Mouse (Mus musculus) small intestine, adult 2 months (tissue): ENCODE data around the gene Cfl1. TPM values are rescaled to one million over a fixed set of nuclear protein-coding genes. Genes with fewer than 3 reads are reported as not detected.

Source experiments
- H3K27ac ChIP-seq: fragments of 200-500 bp; 2 replicates; pipeline ENCODE4 v1.5.1; 2012; ENCODE audit warnings: low read depth, low read length, control low read depth, inconsistent platforms; ENCODE audit not compliant: insufficient read depth
- H3K27me3 ChIP-seq: fragments of 200-500 bp; 2 replicates; pipeline ENCODE4 v1.6.1; 2012; ENCODE audit warnings: mild to moderate bottlenecking, moderate library complexity, low read length, inconsistent platforms; ENCODE audit not compliant: control insufficient read depth, insufficient read depth
- H3K36me3 ChIP-seq: fragments of 200-500 bp; 2 replicates; pipeline ENCODE4 v1.6.1; 2012; ENCODE audit warnings: mild to moderate bottlenecking, low read length, control low read depth, inconsistent platforms; ENCODE audit not compliant: control insufficient read depth, insufficient read depth
- H3K4me1 ChIP-seq: fragments of 200-500 bp; 2 replicates; pipeline ENCODE4 v1.6.1; 2012; ENCODE audit warnings: low read length, inconsistent platforms, mixed read lengths; ENCODE audit not compliant: control insufficient read depth, insufficient read depth, insufficient read length
- H3K4me3 ChIP-seq: fragments of 200-500 bp; 2 replicates; pipeline ENCODE4 v1.5.1; 2012; ENCODE audit warnings: low read depth, mild to moderate bottlenecking, control low read depth, inconsistent platforms, low read length, moderate library complexity
- CTCF ChIP-seq: fragments of 200-500 bp; IDR thresholded peaks from 2 replicates; pipeline ENCODE4 v1.5.1; 2012; ENCODE audit warnings: low read depth, mild to moderate bottlenecking, control low read depth, inconsistent platforms, low read length, moderate library complexity, mixed read lengths; ENCODE audit not compliant: insufficient replicate concordance, insufficient read length; ENCODE audit errors: extremely low read depth
- POLR2A ChIP-seq: fragments of 200-500 bp; IDR thresholded peaks from 2 replicates; pipeline ENCODE4 v1.6.1; 2012; ENCODE audit warnings: low read depth, mild to moderate bottlenecking, control low read depth, inconsistent platforms, low read length, moderate library complexity
- WGBS: fragments of 180-500 bp; shearing (Covaris S2); methylation state at CpG from one replicate; pipeline ENCODE4 v1.1.7; 2018; 5-methylcytosine and 5-hydroxymethylcytosine counted together
- polyA plus RNA-seq: library from polyadenylated mRNA; depleted of rRNA; stranded (reverse); fragments of >200 nt; gene quantifications from 2 replicates; pipeline ENCODE4 v1.2.3, GENCODE M21; 2012

Cfl1 gene
- polyA plus RNA-seq, 1 experiment: 703 TPM

DNA sequence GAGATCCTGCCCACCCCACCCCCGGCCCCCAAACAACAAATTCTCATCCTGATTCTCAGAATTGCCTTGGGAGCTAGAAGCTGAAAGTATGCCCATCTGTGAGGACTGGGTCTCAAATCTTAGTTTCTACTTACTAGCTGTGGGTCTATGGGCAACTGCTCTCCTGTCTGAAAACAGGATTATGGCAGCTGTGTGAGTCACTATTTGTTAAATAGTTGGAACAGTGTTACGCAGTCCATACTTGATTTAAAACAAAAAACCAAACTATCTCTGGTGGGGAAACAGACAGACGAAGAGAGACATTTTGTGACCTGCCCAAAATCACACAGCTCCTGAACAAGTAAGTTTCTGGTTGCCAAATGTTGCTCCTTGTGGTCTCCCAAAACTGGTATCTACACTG lies 40.6 kb upstream of the Cfl1 start:
- Histone ChIP-seq H3K4me1 (peaks cover 13% of the 10 kb centered on the region), H3K36me3 (no peaks in the 10 kb centered on the region), H3K4me3 (no peak overlapping the region), H3K27ac (no peak overlapping the region), H3K27me3 (peaks cover 17% of the 10 kb centered on the region)
- WGBS: 68% methylated on average over 3 of the region's 3 CpGs
- no peak for TF ChIP-seq POLR2A
- no peak for TF ChIP-seq CTCF

DNA sequence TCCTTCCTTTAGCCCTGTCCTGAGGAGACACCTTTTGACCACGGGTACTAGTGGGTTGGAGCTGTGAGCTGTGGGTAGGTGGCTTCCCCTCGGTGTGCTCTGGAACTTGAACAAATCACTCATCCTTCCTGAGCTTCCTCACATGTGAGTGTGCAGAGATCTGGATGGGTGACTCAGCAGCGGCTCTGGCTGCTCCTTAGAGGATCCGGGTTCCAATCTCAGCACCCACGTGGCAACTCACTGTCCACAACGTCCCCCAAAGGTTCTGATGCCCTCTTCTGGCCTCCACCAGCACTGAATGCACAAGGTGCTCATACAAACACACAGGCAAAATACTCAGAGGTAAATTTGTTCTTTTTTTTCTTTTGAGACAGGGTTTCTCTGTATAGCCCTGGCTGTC lies 38.5 kb upstream of the Cfl1 start:
- peaks cover 17% of the 10 kb centered on the region for H3K27me3 ChIP-seq
- H3K4me1 ChIP-seq: peaks cover 23% of the 10 kb centered on the region
- TF ChIP-seq CTCF: no peak
- TF ChIP-seq POLR2A: no peak
- 73% methylated on average over 6 of the region's 6 CpGs for WGBS
- no peak overlapping the region for H3K27ac ChIP-seq
- no peak overlapping the region for H3K4me3 ChIP-seq
- H3K36me3 ChIP-seq: no peaks in the 10 kb centered on the region

DNA sequence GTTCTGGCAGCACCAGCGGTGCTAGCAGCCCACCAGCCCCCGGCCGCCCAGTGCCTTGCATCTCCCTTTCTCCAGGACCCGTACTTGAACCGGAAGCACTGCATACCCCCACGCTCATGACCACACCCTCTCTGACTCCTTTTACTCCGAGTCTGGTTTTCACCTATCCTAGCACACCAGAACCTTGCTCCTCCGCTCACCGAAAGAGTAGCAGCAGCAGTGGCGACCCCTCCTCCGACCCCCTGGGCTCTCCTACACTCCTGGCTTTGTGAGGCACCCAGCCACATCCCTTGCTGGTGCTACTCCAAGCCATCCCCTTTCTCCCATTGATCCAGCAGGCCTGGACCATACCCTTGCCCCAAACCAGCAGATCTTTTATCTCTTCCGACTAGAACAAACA lies 35.2 kb upstream of the Cfl1 start:
- H3K4me1 ChIP-seq: peaks cover 10% of the 10 kb centered on the region
- no peak overlapping the region for H3K27ac ChIP-seq
- H3K27me3 ChIP-seq: no peaks in the 10 kb centered on the region; the same call in none of the 2 replicates
- H3K36me3 ChIP-seq: no peaks in the 10 kb centered on the region
- H3K4me3 ChIP-seq: no peak overlapping the region
- WGBS: 83% methylated on average over 12 of the region's 12 CpGs
- TF ChIP-seq CTCF (no peak), POLR2A (no peak)

DNA sequence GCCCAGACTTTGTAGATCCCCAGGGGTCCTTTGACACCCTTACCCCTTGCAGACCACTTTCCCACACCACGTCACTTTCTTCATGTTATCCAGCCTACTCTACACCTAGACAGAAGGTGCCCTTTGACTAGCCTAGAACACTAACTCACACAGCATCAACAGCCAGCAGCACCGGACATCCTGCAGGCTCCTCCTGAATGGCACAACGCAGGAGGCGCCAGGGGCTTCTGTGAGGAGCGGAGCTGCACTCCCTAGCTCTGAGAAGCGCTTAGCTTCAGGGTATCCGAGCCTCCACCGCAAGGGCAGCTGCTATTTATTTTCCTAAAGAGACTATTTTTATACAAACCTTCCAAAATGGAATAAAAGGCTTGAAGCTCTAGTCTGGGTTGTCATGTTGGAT lies 34.7 kb upstream of the Cfl1 start:
- no peak for TF ChIP-seq POLR2A
- no peak for TF ChIP-seq CTCF
- H3K27me3 ChIP-seq: no peaks in the 10 kb centered on the region
- H3K4me3 ChIP-seq: peak overlapping the region; percentile 28
- no peak overlapping the region for H3K27ac ChIP-seq
- H3K36me3 ChIP-seq: no peaks in the 10 kb centered on the region
- WGBS: 80% methylated on average over 8 of the region's 8 CpGs
- peaks cover 10% of the 10 kb centered on the region for H3K4me1 ChIP-seq

DNA sequence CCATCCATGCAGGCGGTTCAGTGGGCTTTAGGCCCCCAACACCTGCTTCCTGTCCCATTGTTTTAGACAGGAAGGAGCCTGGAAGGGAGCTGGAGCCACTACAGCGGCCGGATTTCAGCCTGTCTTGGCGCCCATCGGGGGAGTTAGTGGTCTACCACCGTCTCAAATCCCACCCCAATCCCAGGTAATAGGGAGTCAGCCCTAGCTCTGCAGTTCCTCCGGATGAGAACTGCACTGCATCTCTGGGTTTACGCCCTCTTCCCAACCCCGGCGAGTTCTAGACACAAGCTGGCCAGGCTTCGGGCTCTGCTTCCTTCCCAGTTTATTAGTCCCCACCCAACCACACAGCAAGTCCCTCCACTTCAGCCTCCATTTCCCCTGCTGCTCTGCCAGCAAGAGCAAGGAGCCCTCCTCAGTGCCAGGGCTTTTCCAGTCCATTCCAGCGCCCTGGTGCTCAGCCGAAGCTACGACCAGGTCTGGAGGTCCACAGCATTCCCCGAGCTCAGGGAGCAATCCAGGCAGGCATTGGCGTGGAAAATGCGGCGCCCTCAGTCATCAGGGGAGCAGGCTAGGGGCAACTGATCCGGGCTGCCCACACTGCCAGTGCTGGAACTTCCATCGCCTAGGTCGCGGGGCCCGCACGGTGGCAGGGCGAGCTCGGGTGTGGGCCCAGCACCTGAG lies 33.9 kb upstream of the Cfl1 start:
- 8% methylated on average over 26 of the region's 26 CpGs for WGBS
- Histone ChIP-seq H3K27me3 (no peaks in the 10 kb centered on the region), H3K4me3 (peak overlapping the region; percentile 86), H3K36me3 (no peaks in the 10 kb centered on the region), H3K4me1 (peaks cover 12% of the 10 kb centered on the region), H3K27ac (peak overlapping the region; percentile 76)
- TF ChIP-seq POLR2A (no peak), CTCF (no peak)

DNA sequence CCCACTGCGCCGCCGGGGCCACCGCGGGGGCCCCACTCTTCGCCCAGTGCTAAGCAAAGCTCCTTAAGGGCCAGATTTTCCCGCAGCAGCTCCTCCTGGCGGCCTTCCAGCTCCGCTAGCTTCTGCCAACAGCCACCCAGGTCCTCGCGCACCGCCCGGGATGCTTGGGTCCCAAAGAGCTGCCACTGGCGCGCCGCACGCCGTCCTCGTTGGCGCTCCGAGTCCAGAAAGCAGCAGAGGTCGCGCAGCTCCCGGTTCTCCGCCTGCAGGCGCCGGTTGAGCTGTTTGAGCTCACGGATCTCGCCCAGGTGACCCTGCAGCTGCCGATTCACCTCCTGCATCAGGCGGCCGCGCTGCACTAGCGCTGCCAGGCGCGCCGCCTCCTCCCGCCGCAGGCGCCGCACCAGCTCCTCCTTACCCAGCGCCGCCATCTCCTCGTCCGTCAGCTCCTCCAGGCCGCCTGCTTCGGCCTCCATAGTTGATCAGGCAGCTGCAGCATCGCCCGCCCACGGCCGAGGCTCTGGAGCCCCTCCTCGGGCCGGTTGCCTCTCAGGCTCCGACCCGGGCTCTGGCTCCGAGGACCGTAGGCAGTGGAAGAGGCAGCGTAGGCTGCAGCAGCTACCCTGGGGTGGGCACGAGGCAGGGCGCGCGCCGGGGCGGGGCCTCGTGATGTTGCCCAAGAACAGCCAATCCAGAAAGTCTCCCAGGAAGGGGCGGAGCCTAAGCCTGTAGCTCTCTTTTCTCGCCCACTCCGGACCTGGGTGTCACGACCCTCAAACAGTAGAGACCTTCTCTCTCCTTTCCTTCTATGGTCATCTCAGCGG lies 33.1 kb upstream of the Cfl1 start:
- under 1% methylated on average over 70 of the region's 70 CpGs for WGBS
- Histone ChIP-seq H3K36me3 (no peaks in the 10 kb centered on the region), H3K27me3 (no peaks in the 10 kb centered on the region), H3K4me3 (peak overlapping the region; percentile 86), H3K4me1 (peaks cover 12% of the 10 kb centered on the region), H3K27ac (peak overlapping the region; percentile 76)
- TF ChIP-seq CTCF (0 out of 2 replicates have a peak, but pooled peaks have one; percentile 3), POLR2A (peak; percentile 86)
